Mouse (Mus musculus): ENCODE results near the gene Olfr1367.

- TF ChIP-seq EP300 (IDR thresholded peaks at IDR 0.05; ENCODE audit: insufficient read depth, low read depth, low read length) (no peak), CTCF (IDR thresholded peaks at IDR 0.05; ENCODE audit: low read depth, low read length) (no peak)
These were observed 26.0 kb downstream of the Olfr1367 start for GRCm38 (mm10) chr13:21372700-21373099.

Measured in ES-Bruce4 (cell line).